Comparison of ENCODE assay signal across 13 mouse cellular contexts in genomic region chr16:52051106-52051505, GRCm38 (mm10).
"Had no signal": no experiment of that assay in that cellular context is flagged by ENCODE, and none has a peak within 500 bp of the region (broad histone marks: within the 10 kb centered on the region; RNA-seq: fewer than 3 reads in every experiment).

No protein-coding gene starts in this region.

- DNase-seq: gastrocnemius, postnatal 10 days; gastrocnemius, postnatal 25 days; heart, adult 2 months; heart, postnatal 10 days; heart, postnatal 4 days; kidney, adult 18-20 months; kidney, adult 8-10 months; kidney, postnatal 10 days; kidney, postnatal 25 days; kidney, postnatal 4 days; liver; liver, embryonic 13.5 days; liver, postnatal 0 days had no signal
